Mouse (Mus musculus) spleen, adult 2 months (tissue): ENCODE data around the gene Trank1.

Experiments
- CTCF ChIP-seq: fragments of 200-500 bp; IDR thresholded peaks from 2 replicates; pipeline ENCODE4 v1.5.1; 2011; ENCODE audit warnings: mild to moderate bottlenecking, inconsistent platforms; ENCODE audit not compliant: insufficient read depth, insufficient read length, insufficient replicate concordance; ENCODE audit errors: extremely low read depth
- POLR2A ChIP-seq: fragments of 200-500 bp; IDR thresholded peaks from 2 replicates; pipeline ENCODE4 v1.6.1; 2011; ENCODE audit warnings: low read depth, low read length, inconsistent platforms

- no peak for TF ChIP-seq CTCF
- no peak for TF ChIP-seq POLR2A
Observed at GRCm38 (mm10) chr9:111311843-111312441, 403 bp downstream of the Trank1 start.
